Mouse (Mus musculus): ENCODE data around the gene H13.

- no peak for TF ChIP-seq EP300 (IDR thresholded peaks at IDR 0.05; ENCODE audit: low read length)
- no peak for TF ChIP-seq NRF1 (IDR thresholded peaks at IDR 0.05; ENCODE audit: low read depth, low read length)
- no peak for TF ChIP-seq POLR2A (IDR thresholded peaks at IDR 0.05; ENCODE audit: low read depth, low read length)
Measured at GRCm38 (mm10) chr2:152717652-152718051, 48.4 kb downstream of the H13 start.
